Mouse (Mus musculus) bone marrow, adult 2 months (tissue): ENCODE measurements around the gene Mrps18a.

Source experiments
- CTCF ChIP-seq: fragments of 200-500 bp; IDR thresholded peaks from 2 replicates; pipeline ENCODE4 v1.5.1; 2011; ENCODE audit warnings: low read length, control low read depth; ENCODE audit not compliant: control insufficient read depth, insufficient read depth
- POLR2A ChIP-seq: fragments of 200-500 bp; IDR thresholded peaks from 2 replicates; pipeline ENCODE4 v1.6.1; 2011; ENCODE audit warnings: low read depth, mild to moderate bottlenecking, control low read depth, low read length, borderline replicate concordance; ENCODE audit not compliant: control insufficient read depth

- TF ChIP-seq CTCF (no peak), POLR2A (no peak)
These were observed 43.5 kb downstream of the Mrps18a start for GRCm38 (mm10) chr17:46154336-46154735.
